Mouse (Mus musculus) midbrain, embryonic 12.5 days (tissue): Measurements from ENCODE around the gene Gm10277. TPM values are rescaled to one million over a fixed set of nuclear protein-coding genes. Genes with fewer than 3 reads are reported as not detected.
A peak's percentile ranks its signal among the peaks of the same experiment; 100 is the strongest.

Experiments used
- ATAC-seq: fragments of 200-750 bp; cut with Nextera tagmentation; 2 replicates; pipeline ENCODE4 v1.8.0; 2017; ENCODE audit warnings: low read depth, moderate TSS enrichment, moderate library complexity; ENCODE audit not compliant: low FRiP score
- H3K27ac ChIP-seq: fragments of 300-500 bp; sonication (generic); replicated peaks from 2 replicates; pipeline ENCODE4 v1.5.1; 2016; ENCODE audit warnings: mild to moderate bottlenecking
- H3K27me3 ChIP-seq: fragments of 300-500 bp; sonication (generic); 2 replicates; pipeline ENCODE4 v1.6.1; 2016; ENCODE audit warnings: mild to moderate bottlenecking
- H3K36me3 ChIP-seq: fragments of 300-500 bp; sonication (generic); 2 replicates; pipeline ENCODE4 v1.6.1; 2016
- H3K4me1 ChIP-seq: fragments of 300-500 bp; sonication (generic); 2 replicates; pipeline ENCODE4 v1.6.1; 2016
- H3K4me2 ChIP-seq: fragments of 300-500 bp; sonication (generic); replicated peaks from 2 replicates; pipeline ENCODE4 v1.6.1; 2016; ENCODE audit warnings: mild to moderate bottlenecking, moderate library complexity
- H3K4me3 ChIP-seq: fragments of 300-500 bp; sonication (generic); 2 replicates; pipeline ENCODE4 v1.5.1; 2016; ENCODE audit warnings: mild to moderate bottlenecking
- H3K9ac ChIP-seq: fragments of 300-500 bp; sonication (generic); replicated peaks from 2 replicates; pipeline ENCODE4 v1.6.1; 2016; ENCODE audit warnings: mild to moderate bottlenecking, moderate library complexity
- H3K9me3 ChIP-seq: fragments of 300-500 bp; sonication (generic); 2 replicates; pipeline ENCODE4 v1.6.1; 2016; ENCODE audit warnings: mild to moderate bottlenecking
- WGBS: fragments of 180-500 bp; shearing (Covaris S2); methylation state at CpG from one replicate; pipeline ENCODE4 v1.1.7; 2016; 5-methylcytosine and 5-hydroxymethylcytosine counted together
- polyA plus RNA-seq: library from polyadenylated mRNA; unstranded; fragments of >200 nt; fragmentation: Nextera tagmentation; extraction: Ambion mirVana; gene quantifications from 2 replicates; pipeline ENCODE4 v1.2.1, GENCODE M21; 2016

The Gm10277 gene
- polyA plus RNA-seq, 1 experiment from 2014 or later: 2.8 TPM

DNA sequence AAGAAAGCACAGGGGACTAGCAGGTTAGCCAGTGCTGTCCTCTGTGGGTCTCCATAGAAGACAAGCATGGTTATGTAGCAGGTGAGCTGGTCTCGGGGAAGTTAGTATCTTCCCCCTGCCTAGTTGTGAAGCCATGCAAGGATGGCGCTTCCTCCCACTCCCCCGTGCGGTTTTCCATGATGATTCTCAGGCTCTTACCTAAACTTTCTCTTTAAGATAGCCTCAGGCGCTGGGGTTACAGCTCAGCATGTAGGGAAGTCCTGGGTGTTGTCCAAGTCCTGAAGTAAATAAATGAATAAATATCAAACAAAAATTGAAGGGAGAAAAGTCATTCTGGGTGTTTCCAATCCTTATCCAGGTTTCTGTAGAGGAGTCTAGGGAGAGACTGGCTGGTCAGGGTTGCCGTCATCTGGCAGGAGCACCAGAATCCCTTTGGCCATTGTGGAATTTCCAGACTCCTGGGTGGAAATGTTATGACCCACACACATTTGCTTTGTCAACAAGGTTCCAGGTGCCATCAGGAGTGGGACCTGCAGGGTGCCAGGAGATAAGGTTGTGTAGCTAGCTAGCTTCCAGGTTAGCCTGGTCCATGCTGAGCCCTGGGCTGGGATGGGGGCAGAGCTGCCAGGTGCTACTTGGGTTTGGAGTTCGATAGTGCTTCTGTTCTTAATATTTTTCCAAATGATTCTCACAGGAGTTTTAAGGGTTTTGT, 5.3 kb downstream of the Gm10277 start:
- Histone ChIP-seq H3K27me3 (no peaks in the 10 kb centered on the region), H3K4me3 (no peak overlapping the region), H3K9me3 (no peaks in the 10 kb centered on the region), H3K36me3 (peaks cover 11% of the 10 kb centered on the region), H3K4me1 (peaks cover 38% of the 10 kb centered on the region), H3K4me2 (no peak overlapping the region), H3K9ac (no peak overlapping the region), H3K27ac (no peak overlapping the region)
- ATAC-seq: no peak
- WGBS: 91% methylated on average over 7 of the region's 7 CpGs

DNA sequence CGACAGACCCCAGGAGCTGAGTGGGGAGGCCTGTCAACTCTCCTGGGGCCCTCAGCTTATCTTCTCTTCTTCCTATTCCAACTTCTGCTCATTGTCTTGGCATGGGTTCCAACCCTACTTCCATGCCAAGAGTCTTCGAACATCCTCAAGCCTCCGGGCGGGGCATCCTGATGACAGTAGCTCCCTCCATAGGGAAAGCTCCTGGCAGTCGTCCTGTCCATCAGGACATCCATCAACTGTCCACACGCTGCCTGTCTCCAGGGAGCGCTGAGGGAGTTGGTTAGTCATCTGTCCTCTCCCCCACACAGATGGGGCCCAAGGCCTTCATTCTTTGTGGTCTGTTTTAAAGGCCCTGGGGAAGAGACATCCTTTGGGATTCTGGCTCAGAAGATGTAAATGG, 6.5 kb downstream of the Gm10277 start:
- 92% methylated on average over 7 of the region's 7 CpGs for WGBS
- Histone ChIP-seq H3K27me3 (no peaks in the 10 kb centered on the region), H3K27ac (no peak overlapping the region), H3K36me3 (peaks cover 15% of the 10 kb centered on the region), H3K4me1 (peaks cover 32% of the 10 kb centered on the region), H3K9ac (no peak overlapping the region), H3K4me2 (no peak overlapping the region), H3K9me3 (no peaks in the 10 kb centered on the region), H3K4me3 (no peak overlapping the region)
- no peak for ATAC-seq

- ATAC-seq: no peak
- Histone ChIP-seq H3K4me3 (no peak overlapping the region), H3K27me3 (no peaks in the 10 kb centered on the region), H3K27ac (no peak overlapping the region), H3K36me3 (peaks cover 15% of the 10 kb centered on the region), H3K9me3 (no peaks in the 10 kb centered on the region), H3K4me2 (no peak overlapping the region), H3K9ac (no peak overlapping the region), H3K4me1 (peaks cover 19% of the 10 kb centered on the region)
- WGBS: 88% methylated on average over 1 of the region's 1 CpGs
These were observed 8.3 kb downstream of the Gm10277 start for GRCm38 (mm10) chr11:77779240-77779639.

DNA sequence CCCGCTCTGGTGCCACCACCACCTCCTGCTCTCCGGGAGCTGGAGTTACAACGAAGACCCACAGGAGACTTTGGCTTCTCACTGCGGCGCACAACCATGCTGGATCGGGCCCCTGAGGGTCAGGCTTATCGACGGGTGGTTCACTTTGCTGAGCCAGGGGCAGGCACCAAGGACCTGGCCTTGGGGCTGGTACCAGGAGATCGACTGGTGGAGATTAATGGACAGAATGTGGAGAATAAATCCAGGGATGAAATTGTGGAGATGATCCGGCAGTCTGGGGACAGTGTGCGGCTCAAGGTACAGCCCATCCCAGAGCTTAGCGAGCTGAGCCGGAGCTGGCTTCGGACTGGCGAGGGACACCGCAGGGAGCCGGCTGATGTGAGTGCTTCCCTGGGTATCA, 9.6 kb downstream of the Gm10277 start:
- no peak for ATAC-seq
- no peaks in the 10 kb centered on the region for H3K27me3 ChIP-seq
- H3K4me1 ChIP-seq: peaks cover 7% of the 10 kb centered on the region
- no peak overlapping the region for H3K27ac ChIP-seq
- WGBS: 90% methylated on average over 17 of the region's 17 CpGs
- H3K4me2 ChIP-seq: no peak overlapping the region
- H3K9ac ChIP-seq: no peak overlapping the region
- no peaks in the 10 kb centered on the region for H3K9me3 ChIP-seq
- H3K36me3 ChIP-seq: peaks cover 15% of the 10 kb centered on the region
- H3K4me3 ChIP-seq: no peak overlapping the region

GRCm38 (mm10) chr11:77777436-77777835, 10.1 kb downstream of the Gm10277 start:
- Histone ChIP-seq H3K27ac (no peak overlapping the region), H3K9ac (no peak overlapping the region), H3K27me3 (no peaks in the 10 kb centered on the region), H3K4me2 (no peak overlapping the region), H3K4me3 (no peak overlapping the region), H3K4me1 (peaks cover 6% of the 10 kb centered on the region; the same call in 1 of the 2 replicates), H3K9me3 (no peaks in the 10 kb centered on the region), H3K36me3 (peaks cover 15% of the 10 kb centered on the region)
- 87% methylated on average over 17 of the region's 17 CpGs for WGBS
- ATAC-seq: no peak

DNA sequence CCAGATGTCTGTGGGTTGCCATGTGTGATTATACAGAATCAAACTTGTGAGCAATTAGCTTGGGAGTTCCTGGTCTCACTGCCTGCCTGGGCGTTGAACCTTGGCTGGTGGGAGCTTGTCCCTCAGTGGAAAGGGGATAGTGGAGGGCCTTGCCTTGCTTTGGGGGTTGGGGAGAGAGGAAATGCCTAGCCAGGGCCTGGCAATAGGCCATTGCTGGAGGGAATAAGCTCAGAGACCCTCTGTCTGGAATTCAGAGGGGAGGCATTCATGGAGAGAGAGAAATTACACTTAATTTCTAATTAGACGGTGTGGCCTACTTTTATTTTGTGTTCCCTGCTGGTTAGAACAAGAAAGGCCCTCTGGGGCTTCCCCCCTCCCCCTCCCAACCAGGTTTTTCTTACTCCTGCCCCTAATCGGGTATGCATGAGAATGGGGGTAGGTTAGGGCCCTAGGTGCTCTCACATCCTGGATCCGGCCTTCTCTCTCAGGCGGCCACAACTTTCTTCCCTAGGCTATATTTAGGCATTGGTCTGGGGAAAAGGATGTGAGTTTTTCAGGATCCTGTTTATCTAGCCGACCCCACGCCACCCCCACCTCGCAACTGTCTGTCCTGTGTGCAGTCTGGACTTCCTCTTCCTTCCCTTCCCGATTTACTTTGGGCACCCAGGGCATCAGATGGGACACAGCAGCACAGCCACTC, 11.7 kb downstream of the Gm10277 start:
- peaks cover 15% of the 10 kb centered on the region for H3K36me3 ChIP-seq
- no peaks in the 10 kb centered on the region for H3K27me3 ChIP-seq
- ATAC-seq: no peak
- H3K4me3 ChIP-seq: no peak overlapping the region
- H3K9ac ChIP-seq: no peak overlapping the region
- H3K27ac ChIP-seq: 0 out of 2 replicates have a peak overlapping the region, but pooled peaks have one; percentile 15
- H3K9me3 ChIP-seq: no peaks in the 10 kb centered on the region
- no peak overlapping the region for H3K4me2 ChIP-seq
- WGBS: 64% methylated on average over 9 of the region's 9 CpGs
- H3K4me1 ChIP-seq: peaks cover 6% of the 10 kb centered on the region; the same call in 1 of the 2 replicates

GRCm38 (mm10) chr11:77771879-77772713, 15.5 kb downstream of the Gm10277 start:
- ATAC-seq: no peak
- H3K27me3 ChIP-seq: no peaks in the 10 kb centered on the region
- WGBS: 74% methylated on average over 8 of the region's 8 CpGs
- no peak overlapping the region for H3K27ac ChIP-seq
- no peak overlapping the region for H3K4me2 ChIP-seq
- H3K9ac ChIP-seq: no peak overlapping the region
- no peaks in the 10 kb centered on the region for H3K9me3 ChIP-seq
- H3K36me3 ChIP-seq: peaks cover 2% of the 10 kb centered on the region; the same call in 1 of the 2 replicates
- H3K4me3 ChIP-seq: no peak overlapping the region
- peaks cover 7% of the 10 kb centered on the region for H3K4me1 ChIP-seq

- H3K4me1 ChIP-seq: peaks cover 19% of the 10 kb centered on the region
- ATAC-seq: no peak
- 86% methylated on average over 8 of the region's 8 CpGs for WGBS
These were observed 17.2 kb downstream of the Gm10277 start for GRCm38 (mm10) chr11:77770346-77770745.

DNA sequence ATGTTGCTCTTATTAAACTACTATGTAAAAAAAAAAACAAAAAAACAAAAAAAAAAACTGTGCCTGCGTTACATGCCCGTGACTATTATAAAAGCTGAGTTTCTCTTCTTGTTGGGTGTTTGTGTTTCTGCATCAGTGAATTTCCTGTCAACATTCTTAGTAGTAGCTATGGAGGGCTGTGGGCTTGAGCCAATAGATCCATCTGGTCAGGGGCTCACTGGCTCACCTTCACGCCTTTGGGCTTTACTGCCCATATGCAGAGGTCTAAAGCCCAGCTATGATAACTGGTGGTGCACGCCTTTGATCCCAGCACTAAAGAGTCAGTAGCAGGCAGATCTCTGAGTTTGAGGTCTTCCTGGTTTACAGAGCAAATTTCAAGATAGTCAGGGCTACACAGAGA, 18.1 kb downstream of the Gm10277 start:
- H3K9me3 ChIP-seq: no peaks in the 10 kb centered on the region
- no peak for ATAC-seq
- H3K9ac ChIP-seq: no peak overlapping the region
- H3K4me1 ChIP-seq: peaks cover 27% of the 10 kb centered on the region
- H3K4me3 ChIP-seq: no peak overlapping the region
- no peak overlapping the region for H3K27ac ChIP-seq
- H3K36me3 ChIP-seq: no peaks in the 10 kb centered on the region
- H3K4me2 ChIP-seq: no peak overlapping the region
- WGBS: 83% methylated on average over 4 of the region's 4 CpGs
- H3K27me3 ChIP-seq: no peaks in the 10 kb centered on the region

More at GRCm38 (mm10) chr11:77770346-77770745, 17.2 kb downstream of the Gm10277 start:
- Histone ChIP-seq H3K27me3 (no peaks in the 10 kb centered on the region), H3K9ac (no peak overlapping the region), H3K36me3 (no peaks in the 10 kb centered on the region), H3K4me2 (no peak overlapping the region), H3K9me3 (no peaks in the 10 kb centered on the region), H3K27ac (no peak overlapping the region), H3K4me3 (no peak overlapping the region)

GRCm38 (mm10) chr11:77766351-77767001, 21.1 kb downstream of the Gm10277 start:
- ATAC-seq: peak; percentile 20; the same call in 1 of the 2 replicates
- Histone ChIP-seq H3K27ac (peak overlapping the region; percentile 26; the same call in 1 of the 2 replicates), H3K4me2 (peak overlapping the region; percentile 69)

GRCm38 (mm10) chr11:77765459-77765777, 22.1 kb downstream of the Gm10277 start:
- Histone ChIP-seq H3K4me3 (peak overlapping the region; percentile 13; the same call in 1 of the 2 replicates), H3K27me3 (peaks cover 6% of the 10 kb centered on the region; the same call in 1 of the 2 replicates), H3K4me2 (peak overlapping the region; percentile 96), H3K9me3 (no peaks in the 10 kb centered on the region), H3K9ac (no peak overlapping the region), H3K4me1 (peaks cover 40% of the 10 kb centered on the region), H3K36me3 (no peaks in the 10 kb centered on the region), H3K27ac (no peak overlapping the region; the same call in 1 of the 2 replicates)
- 39% methylated on average over 4 of the region's 4 CpGs for WGBS
- no peak for ATAC-seq

More at GRCm38 (mm10) chr11:77766351-77767001, 21.1 kb downstream of the Gm10277 start:
- Histone ChIP-seq H3K27me3 (peaks cover 6% of the 10 kb centered on the region; the same call in 1 of the 2 replicates), H3K4me3 (peak overlapping the region; percentile 39), H3K9me3 (no peaks in the 10 kb centered on the region), H3K4me1 (peaks cover 40% of the 10 kb centered on the region), H3K36me3 (no peaks in the 10 kb centered on the region), H3K9ac (peak overlapping the region; percentile 59)
- WGBS: 2% methylated on average over 34 of the region's 35 CpGs
